Mouse (Mus musculus) MEL (cell line): Measurements from ENCODE around the gene Slc7a5. TPM values are rescaled to one million over a fixed set of nuclear protein-coding genes. Genes with fewer than 3 reads are reported as not detected.

ENCODE experiments used
- DNase-seq: peaks from one replicate; pipeline ENCODE4 v3.0.0; 2011; ENCODE audit warnings: low read depth, low spot score
- H3K27ac ChIP-seq: 2 replicates; pipeline ENCODE4 v1.5.1; 2012; ENCODE audit warnings: low read depth, mild to moderate bottlenecking, control low read depth, low read length, moderate library complexity; ENCODE audit not compliant: control insufficient read depth
- H3K27me3 ChIP-seq, 2 experiments: fragments of 150-350 bp in 1 of 2; sonication (generic) in 1 of 2; 2 replicates each; pipeline ENCODE4 v1.6.1; 2012; ENCODE audit warnings: low read length in 2 of 2, mild to moderate bottlenecking in 2 of 2, improper control_type of control experiment in 1 of 2, moderate library complexity in 1 of 2; ENCODE audit not compliant: insufficient read depth in 2 of 2, control insufficient read depth in 1 of 2
- H3K36me3 ChIP-seq, 2 experiments: 2 replicates each; pipeline ENCODE4 v1.6.1; 2012 to 2014; ENCODE audit warnings: low read length in 2 of 2, improper control_type of control experiment in 1 of 2, inconsistent platforms in 1 of 2, mild to moderate bottlenecking in 1 of 2; ENCODE audit not compliant: insufficient read depth in 2 of 2, control insufficient read depth in 1 of 2
- H3K4me1 ChIP-seq, 2 experiments: fragments of 150-350 bp in 1 of 2; sonication (generic) in 1 of 2; 2 replicates each; pipeline ENCODE4 v1.6.1; 2012; ENCODE audit warnings: low read length in 2 of 2, improper control_type of control experiment in 1 of 2, mild to moderate bottlenecking in 1 of 2; ENCODE audit not compliant: insufficient read depth in 2 of 2, control insufficient read depth in 1 of 2
- H3K4me3 ChIP-seq, 2 experiments: fragments of 150-350 bp in 1 of 2; sonication (generic) in 1 of 2; 2 replicates each; pipeline ENCODE4 v1.5.1; 2012; ENCODE audit warnings: low read depth in 2 of 2, low read length in 2 of 2, mild to moderate bottlenecking in 2 of 2, moderate library complexity in 2 of 2, control low read depth in 1 of 2, improper control_type of control experiment in 1 of 2; ENCODE audit not compliant: control insufficient read depth in 1 of 2, insufficient read depth in 1 of 2
- H3K79me2 ChIP-seq: 2 replicates; pipeline ENCODE4 v1.6.1; 2012; ENCODE audit warnings: mild to moderate bottlenecking, low read length, moderate library complexity; ENCODE audit not compliant: control insufficient read depth, poor library complexity, insufficient read depth
- H3K9ac ChIP-seq: 2 replicates; pipeline ENCODE4 v1.6.1; 2012; ENCODE audit warnings: low read depth, mild to moderate bottlenecking, control low read depth, low read length, moderate library complexity; ENCODE audit not compliant: control insufficient read depth, poor library complexity, severe bottlenecking
- H3K9me3 ChIP-seq: fragments of 150-350 bp; sonication (generic); replicated peaks from 2 replicates; pipeline ENCODE4 v1.6.1; 2012; ENCODE audit warnings: mild to moderate bottlenecking, low read length, improper control_type of control experiment, moderate library complexity; ENCODE audit not compliant: insufficient read depth
- BHLHE40 ChIP-seq: IDR thresholded peaks from 2 replicates; pipeline ENCODE4 v1.6.1; 2012; ENCODE audit warnings: low read depth, mild to moderate bottlenecking, inconsistent platforms, low read length, improper control_type of control experiment, borderline replicate concordance
- CHD1 ChIP-seq: IDR thresholded peaks from 2 replicates; pipeline ENCODE4 v1.6.1; 2012; ENCODE audit warnings: low read depth, mild to moderate bottlenecking, inconsistent platforms, low read length, improper control_type of control experiment
- CTCF ChIP-seq, 3 experiments: IDR thresholded peaks in 2 of 3; conservative IDR thresholded peaks in 1 of 3; 2 replicates each; pipeline ENCODE4 v1.5.1; 2011 to 2012; ENCODE audit warnings: low read length in 3 of 3, low read depth in 2 of 3, mild to moderate bottlenecking in 2 of 3, improper control_type of control experiment in 1 of 3, inconsistent platforms in 1 of 3, mixed read lengths in 1 of 3, moderate library complexity in 1 of 3; ENCODE audit not compliant: control insufficient read depth in 1 of 3, insufficient read depth in 1 of 3, poor library complexity in 1 of 3, severe bottlenecking in 1 of 3
- EP300 ChIP-seq, 2 experiments: IDR thresholded peaks; 2 replicates each; pipeline ENCODE4 v1.6.1; 2011; ENCODE audit warnings: improper control_type of control experiment in 2 of 2, low read length in 2 of 2, low read depth in 1 of 2, mild to moderate bottlenecking in 1 of 2
- ETS1 ChIP-seq: IDR thresholded peaks from 2 replicates; pipeline ENCODE4 v1.6.1; 2012; ENCODE audit warnings: low read depth, mild to moderate bottlenecking, inconsistent platforms, low read length, improper control_type of control experiment, moderate library complexity
- GABPA ChIP-seq: IDR thresholded peaks from 2 replicates; pipeline ENCODE4 v1.6.1; 2012; ENCODE audit warnings: low read depth, mild to moderate bottlenecking, inconsistent platforms, low read length, improper control_type of control experiment, moderate library complexity
- HCFC1 ChIP-seq: IDR thresholded peaks from 2 replicates; pipeline ENCODE4 v1.6.1; 2012; ENCODE audit warnings: low read depth, mild to moderate bottlenecking, inconsistent platforms, low read length, improper control_type of control experiment, moderate library complexity
- JUND ChIP-seq: IDR thresholded peaks from 2 replicates; pipeline ENCODE4 v1.6.1; 2011; ENCODE audit warnings: low read depth, mild to moderate bottlenecking, improper control_type of control experiment, low read length
- KAT2A ChIP-seq: conservative IDR thresholded peaks from 2 replicates; pipeline ENCODE4 v1.6.1; 2012; ENCODE audit warnings: low read depth, low read length, improper control_type of control experiment, inconsistent platforms
- MAFK ChIP-seq: IDR thresholded peaks from 2 replicates; pipeline ENCODE4 v1.6.1; 2011; ENCODE audit warnings: low read depth, mild to moderate bottlenecking, low read length, improper control_type of control experiment, borderline replicate concordance
- MAX ChIP-seq: IDR thresholded peaks from 2 replicates; pipeline ENCODE4 v1.6.1; 2011; ENCODE audit warnings: low read length, improper control_type of control experiment
- MEF2A ChIP-seq: IDR thresholded peaks from 2 replicates; pipeline ENCODE4 v1.6.1; 2014; ENCODE audit warnings: low read depth, mild to moderate bottlenecking, inconsistent platforms, low read length, improper control_type of control experiment; ENCODE audit not compliant: poor library complexity, insufficient replicate concordance, severe bottlenecking; ENCODE audit errors: extremely low read depth
- MYB ChIP-seq: IDR thresholded peaks from 2 replicates; pipeline ENCODE4 v1.6.1; 2011; ENCODE audit warnings: mild to moderate bottlenecking, low read depth, low read length, improper control_type of control experiment
- MYC ChIP-seq: IDR thresholded peaks from 2 replicates; pipeline ENCODE4 v1.6.1; 2011; ENCODE audit warnings: low read depth, mild to moderate bottlenecking, low read length, improper control_type of control experiment, moderate library complexity
- NELFE ChIP-seq: IDR thresholded peaks from 2 replicates; pipeline ENCODE4 v1.6.1; 2011; ENCODE audit warnings: low read depth, low read length, improper control_type of control experiment
- NRF1 ChIP-seq: IDR thresholded peaks from 2 replicates; pipeline ENCODE4 v1.6.1; 2014; ENCODE audit warnings: low read depth, mild to moderate bottlenecking, inconsistent platforms, low read length, improper control_type of control experiment, moderate library complexity; ENCODE audit not compliant: poor library complexity, insufficient read depth, severe bottlenecking
- POLR2A ChIP-seq, 2 experiments: IDR thresholded peaks; 2 replicates each; pipeline ENCODE4 v1.6.1; 2011 to 2012; ENCODE audit warnings: low read length in 2 of 2, mild to moderate bottlenecking in 2 of 2, control low read depth in 1 of 2, improper control_type of control experiment in 1 of 2, low read depth in 1 of 2, moderate library complexity in 1 of 2; ENCODE audit not compliant: control insufficient read depth in 1 of 2, insufficient read depth in 1 of 2, poor library complexity in 1 of 2
- POLR2AphosphoS2 ChIP-seq: IDR thresholded peaks from 2 replicates; pipeline ENCODE4 v1.6.1; 2011; ENCODE audit warnings: low read length, improper control_type of control experiment
- POLR2AphosphoS5 ChIP-seq: IDR thresholded peaks from 2 replicates; pipeline ENCODE4 v1.6.1; 2012; ENCODE audit warnings: low read depth, borderline replicate concordance, mild to moderate bottlenecking, inconsistent platforms, low read length, moderate library complexity, mixed read lengths
- RAD21 ChIP-seq: IDR thresholded peaks from 2 replicates; pipeline ENCODE4 v1.6.1; 2011; ENCODE audit warnings: mild to moderate bottlenecking, low read depth, low read length, improper control_type of control experiment
- SIN3A ChIP-seq: IDR thresholded peaks from 2 replicates; pipeline ENCODE4 v1.6.1; 2012; ENCODE audit warnings: low read length, improper control_type of control experiment, inconsistent platforms
- TAL1 ChIP-seq: IDR thresholded peaks from 2 replicates; pipeline ENCODE4 v1.6.1; 2012; ENCODE audit warnings: mild to moderate bottlenecking, inconsistent platforms, low read length, moderate library complexity, mixed read lengths
- TBP ChIP-seq: IDR thresholded peaks from 2 replicates; pipeline ENCODE4 v1.8.0; 2011; ENCODE audit warnings: low read depth, low read length, improper control_type of control experiment
- TCF12 ChIP-seq: IDR thresholded peaks from 2 replicates; pipeline ENCODE4 v1.6.1; 2014; ENCODE audit warnings: low read depth, mild to moderate bottlenecking, inconsistent platforms, low read length, improper control_type of control experiment, moderate library complexity
- ZC3H11A ChIP-seq: IDR thresholded peaks from 2 replicates; pipeline ENCODE4 v1.6.1; 2012; ENCODE audit warnings: low read depth, mild to moderate bottlenecking, inconsistent platforms, low read length, improper control_type of control experiment
- ZKSCAN1 ChIP-seq: IDR thresholded peaks from 2 replicates; pipeline ENCODE4 v1.6.1; 2012; ENCODE audit warnings: low read depth, mild to moderate bottlenecking, inconsistent platforms, low read length, improper control_type of control experiment, moderate library complexity
- polyA plus RNA-seq, 2 experiments: library from polyadenylated mRNA; stranded (reverse) in 1 of 2; unstranded in 1 of 2; fragments of >175 nt in 1 of 2; fragments of >200 nt in 1 of 2; gene quantifications; 2 replicates each; pipeline versions ENCODE4 v1.2.1 to v1.2.4; 2012; ENCODE audit warnings: low replicate concordance in 2 of 2, low read depth in 1 of 2; ENCODE audit not compliant: insufficient read length in 2 of 2, insufficient read depth in 1 of 2, missing spikeins in 1 of 2
- total RNA-seq: library from RNA; depleted of rRNA; stranded (reverse); fragments of 300-350 nt; gene quantifications from 2 replicates; pipeline ENCODE4 v1.2.3, GENCODE M21; 2012

Slc7a5 gene
- total and polyA plus RNA-seq, 3 experiments = 55.0 to 263 (median 108) TPM

DNA sequence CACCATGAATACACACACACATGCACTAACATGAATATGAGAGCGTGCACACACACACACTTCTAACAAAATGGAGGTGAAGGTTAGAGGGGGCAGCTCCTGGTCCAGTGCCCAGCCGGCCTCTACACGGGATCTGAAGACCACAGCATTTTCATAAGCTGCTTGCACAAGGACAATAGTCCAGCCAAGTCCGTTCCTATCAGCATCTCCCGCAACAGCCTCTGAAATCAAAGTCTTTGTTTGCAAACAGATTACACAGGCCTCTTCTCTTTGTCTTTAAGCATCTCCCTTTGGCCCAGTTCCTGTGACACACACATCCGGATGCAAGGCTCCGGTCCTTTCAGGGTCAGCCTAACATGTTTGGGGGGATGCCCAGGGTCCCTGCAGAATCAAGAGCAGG lies 38.6 kb downstream of the Slc7a5 start:
- no peaks in the 10 kb centered on the region for H3K9me3 ChIP-seq
- H3K27ac ChIP-seq = no peak overlapping the region
- H3K4me1 ChIP-seq = peaks cover 0 to 11% of the 10 kb centered on the region in 2 experiments; a peak in 2 of 4 replicates
- no peaks in the 10 kb centered on the region for H3K36me3 ChIP-seq
- H3K79me2 ChIP-seq = no peaks in the 10 kb centered on the region
- no peak overlapping the region for H3K9ac ChIP-seq
- TF ChIP-seq MYC = no peak
- TF ChIP-seq JUND = no peak
- no peak for TF ChIP-seq POLR2A (IDR thresholded peaks at IDR 0.05; ENCODE audit: control insufficient read depth in 1 of 2, insufficient read depth in 1 of 2, low read depth in 1 of 2, low read length in 2 of 2, poor library complexity in 1 of 2)
- TF ChIP-seq NELFE = no peak
- TF ChIP-seq MYB = no peak
- no peak for TF ChIP-seq TBP
- TF ChIP-seq HCFC1 = no peak
- TF ChIP-seq MAX = no peak
- no peak for TF ChIP-seq KAT2A
- no peak for TF ChIP-seq BHLHE40
- TF ChIP-seq TAL1 = no peak
- no peak for TF ChIP-seq EP300 (IDR thresholded peaks at IDR 0.05; ENCODE audit: low read depth in 1 of 2, low read length in 2 of 2)
- no peak for TF ChIP-seq ZKSCAN1
- TF ChIP-seq SIN3A = no peak
- no peak for TF ChIP-seq CTCF (IDR thresholded peaks at IDR 0.05 in 2 of 3, conservative IDR thresholded peaks at IDR 0.05 in 1 of 3; ENCODE audit: control insufficient read depth in 1 of 3, insufficient read depth in 1 of 3, low read depth in 2 of 3, low read length in 3 of 3, poor library complexity in 1 of 3, severe bottlenecking in 1 of 3)
- no peak overlapping the region for H3K4me3 ChIP-seq
- no peaks in the 10 kb centered on the region for H3K27me3 ChIP-seq
- DNase-seq = no peak

DNA sequence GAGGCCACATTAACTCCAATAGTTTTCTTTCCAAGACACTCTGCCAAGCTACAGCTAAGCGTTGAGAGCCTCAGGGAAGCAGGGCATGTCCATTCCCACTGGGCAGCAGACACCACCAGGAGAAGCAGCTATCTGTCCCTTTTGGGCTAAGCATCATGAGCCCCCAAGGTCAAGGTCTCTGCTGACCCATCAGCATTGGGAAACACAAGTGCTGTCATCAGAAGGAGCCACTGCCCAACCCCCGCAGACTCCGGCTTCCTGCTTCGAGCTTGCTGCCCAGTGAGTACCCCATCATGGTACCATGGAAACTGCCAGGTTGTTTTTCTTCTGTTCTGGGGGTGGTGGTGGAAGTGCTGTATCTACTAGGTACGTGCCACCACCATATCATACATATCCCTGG lies 39.3 kb downstream of the Slc7a5 start:
- Histone ChIP-seq H3K4me1 (peaks cover 0 to 11% of the 10 kb centered on the region in 2 experiments; a peak in 2 of 4 replicates), H3K36me3 (no peaks in the 10 kb centered on the region), H3K27ac (no peak overlapping the region), H3K79me2 (no peaks in the 10 kb centered on the region), H3K9me3 (no peaks in the 10 kb centered on the region), H3K4me3 (no peak overlapping the region), H3K9ac (no peak overlapping the region), H3K27me3 (no peaks in the 10 kb centered on the region)
- TF ChIP-seq NRF1 (no peak), POLR2AphosphoS5 (no peak), ZC3H11A (no peak), CTCF (IDR thresholded peaks at IDR 0.05 in 2 of 3, conservative IDR thresholded peaks at IDR 0.05 in 1 of 3; ENCODE audit: control insufficient read depth in 1 of 3, insufficient read depth in 1 of 3, low read depth in 2 of 3, low read length in 3 of 3, poor library complexity in 1 of 3, severe bottlenecking in 1 of 3) (no peak), GABPA (no peak), MEF2A (no peak), ZKSCAN1 (no peak), POLR2AphosphoS2 (no peak), TAL1 (no peak), JUND (no peak), TCF12 (no peak), RAD21 (no peak), MAFK (no peak), ETS1 (no peak), CHD1 (no peak)
- DNase-seq = no peak
